Mouse (Mus musculus) lung, postnatal 0 days (tissue): ENCODE results near the gene Insm1.

Source experiments
- CTCF ChIP-seq: IDR thresholded peaks from 2 replicates; pipeline ENCODE4 v1.5.1; 2016; ENCODE audit warnings: antibody characterized with exemption, mild to moderate bottlenecking
- EP300 ChIP-seq: IDR thresholded peaks from 2 replicates; pipeline ENCODE4 v1.6.1; 2016; ENCODE audit warnings: antibody characterized with exemption, mild to moderate bottlenecking, control low read depth

- no peak for TF ChIP-seq CTCF
- no peak for TF ChIP-seq EP300
Measured at GRCm38 (mm10) chr2:146210968-146211367, 10.8 kb upstream of the Insm1 start.
